Mouse (Mus musculus): ENCODE measurements at regions not wholly inside any gene's neighbourhood (a gene's known extent, or its start where the extent isn't known, plus 50 kb on each side); places are given as distances from the start of the nearest gene placed in this dataset.
A peak's percentile ranks its signal among the peaks of the same experiment; 100 is the strongest.

- DNase-seq: peak; percentile 47 to 55
Measured at GRCm38 (mm10) chr2:148622216-148622615, 50.2 kb upstream of the Nxt1 start.

- no peak for DNase-seq
Measured at GRCm38 (mm10) chr2:148611911-148612310, 60.5 kb upstream of the Nxt1 start.

GRCm38 (mm10) chr2:148605425-148605930, 66.9 kb upstream of the Nxt1 start:
- no peak for DNase-seq

GRCm38 (mm10) chr2:148603951-148604350, 68.5 kb upstream of the Nxt1 start:
- no peak for DNase-seq

- no peak for DNase-seq
Measured at GRCm38 (mm10) chr2:148603315-148603714, 69.1 kb upstream of the Nxt1 start.

- no peak for DNase-seq
Measured at GRCm38 (mm10) chr2:148599498-148599897, 72.9 kb upstream of the Nxt1 start.

- DNase-seq: no peak
Measured at GRCm38 (mm10) chr2:148596966-148597365, 75.4 kb upstream of the Nxt1 start.

- no peak for DNase-seq
Measured at GRCm38 (mm10) chr2:148585721-148586335, 86.6 kb upstream of the Nxt1 start.

- no peak for DNase-seq
Measured at GRCm38 (mm10) chr2:148582208-148582607, 90.2 kb upstream of the Nxt1 start.

- DNase-seq: no peak
Measured at GRCm38 (mm10) chr2:148581666-148582065, 90.7 kb upstream of the Nxt1 start.

GRCm38 (mm10) chr2:148580286-148580966, 92.0 kb upstream of the Nxt1 start:
- DNase-seq: peak; percentile 52 to 63

GRCm38 (mm10) chr2:148579564-148579963, 92.8 kb upstream of the Nxt1 start:
- no peak for DNase-seq

GRCm38 (mm10) chr2:148579027-148579426, 93.4 kb upstream of the Nxt1 start:
- DNase-seq: no peak

GRCm38 (mm10) chr2:148578176-148578575, 94.2 kb upstream of the Nxt1 start:
- DNase-seq: no peak

GRCm38 (mm10) chr2:148575433-148575832, 97.0 kb upstream of the Nxt1 start:
- DNase-seq: no peak

- DNase-seq: peak; percentile 64 to 87
Measured at GRCm38 (mm10) chr2:148572165-148572564, 100.2 kb upstream of the Nxt1 start.

- no peak for DNase-seq
Measured at GRCm38 (mm10) chr2:148571616-148572015, 100.8 kb upstream of the Nxt1 start.

- no peak for DNase-seq
Measured at GRCm38 (mm10) chr2:148571018-148571417, 101.4 kb upstream of the Nxt1 start.

GRCm38 (mm10) chr2:148567930-148568481, 104.4 kb upstream of the Nxt1 start:
- peak in 1 of 2 experiments; percentile 33 for DNase-seq

GRCm38 (mm10) chr2:148563390-148563789, 109.0 kb upstream of the Nxt1 start:
- DNase-seq: no peak

GRCm38 (mm10) chr2:148562041-148562440, 110.4 kb upstream of the Nxt1 start:
- DNase-seq: no peak

GRCm38 (mm10) chr2:148560013-148560773, 112.2 kb upstream of the Nxt1 start:
- DNase-seq: no peak

- peak; percentile 73 to 83 for DNase-seq
Measured at GRCm38 (mm10) chr2:148559376-148559775, 113.0 kb upstream of the Nxt1 start.
